Mouse (Mus musculus) CD4-positive, CD25-positive, alpha-beta regulatory T cell, adult 2 months (primary cell): ENCODE results near the gene Rbm20.
"Not testable (repeated sequence)": the region's sequence is repeated elsewhere in the genome, so short reads cannot be mapped to it uniquely, and the experiment has no call there.

Experiments used
- DNase-seq: peaks from one replicate; pipeline ENCODE4 v3.0.0-alpha.2; 2012; ENCODE audit warnings: low read depth, low spot score

Rbm20 gene

GRCm38 (mm10) chr19:53791751-53792720, 114.9 kb downstream of the Rbm20 start:
- no peak for DNase-seq

- DNase-seq = no peak
Measured at GRCm38 (mm10) chr19:53792976-53793897, 116.1 kb downstream of the Rbm20 start.

- DNase-seq = no peak
Measured at GRCm38 (mm10) chr19:53793994-53794890, 117.1 kb downstream of the Rbm20 start.

- DNase-seq = no peak
Measured at GRCm38 (mm10) chr19:53794996-53795395, 117.9 kb downstream of the Rbm20 start.

- DNase-seq = no peak
Measured at GRCm38 (mm10) chr19:53796020-53796419, 118.9 kb downstream of the Rbm20 start.

- no peak for DNase-seq
Measured at GRCm38 (mm10) chr19:53797770-53798169, 120.7 kb downstream of the Rbm20 start.

GRCm38 (mm10) chr19:53799885-53800284, 122.8 kb downstream of the Rbm20 start:
- no peak for DNase-seq

- DNase-seq = peak; percentile 73
Measured at GRCm38 (mm10) chr19:53800365-53800999, 123.4 kb downstream of the Rbm20 start.

GRCm38 (mm10) chr19:53801380-53801779, 124.3 kb downstream of the Rbm20 start:
- no peak for DNase-seq

- no peak for DNase-seq
Measured at GRCm38 (mm10) chr19:53801789-53802683, 124.9 kb downstream of the Rbm20 start.

GRCm38 (mm10) chr19:53803954-53804353, 126.8 kb downstream of the Rbm20 start:
- DNase-seq = peak; percentile 46

- no peak for DNase-seq
Measured at GRCm38 (mm10) chr19:53805063-53805462, 128.0 kb downstream of the Rbm20 start.

GRCm38 (mm10) chr19:53806126-53806525, 129.0 kb downstream of the Rbm20 start:
- no peak for DNase-seq

GRCm38 (mm10) chr19:53806526-53807275, 129.6 kb downstream of the Rbm20 start:
- DNase-seq = not testable (repeated sequence)

- DNase-seq = peak; percentile 81
Measured at GRCm38 (mm10) chr19:53807276-53807801, 130.2 kb downstream of the Rbm20 start.

GRCm38 (mm10) chr19:53808041-53808777, 131.1 kb downstream of the Rbm20 start:
- DNase-seq = peak; percentile 55

GRCm38 (mm10) chr19:53809185-53809861, 132.2 kb downstream of the Rbm20 start:
- DNase-seq = peak; percentile 43
